Mouse (Mus musculus): ENCODE measurements at regions not wholly inside any gene's neighbourhood (a gene's known extent, or its start where the extent isn't known, plus 50 kb on each side); places are given as distances from the start of the nearest gene placed in this dataset.

GRCm38 (mm10) chr3:99447361-99447760, 207.2 kb downstream of the Tbx15 start:
- Histone ChIP-seq H3K36me3 (no peaks in the 10 kb centered on the region), H3K9me3 (no peaks in the 10 kb centered on the region), H3K4me3 (no peak overlapping the region), H3K27ac (no peak overlapping the region), H3K27me3 (ENCODE audit: insufficient read depth, poor library complexity, severe bottlenecking) (no peaks in the 10 kb centered on the region), H3K4me1 (replicated peaks) (no peaks in the 10 kb centered on the region)
- WGBS = 64% methylated on average over 2 of the region's 2 CpGs
- no peak for DNase-seq (ENCODE audit: low spot score)

- Histone ChIP-seq H3K4me1 (replicated peaks) (no peaks in the 10 kb centered on the region), H3K27ac (no peak overlapping the region), H3K36me3 (no peaks in the 10 kb centered on the region), H3K9me3 (no peaks in the 10 kb centered on the region), H3K27me3 (ENCODE audit: insufficient read depth, poor library complexity, severe bottlenecking) (no peaks in the 10 kb centered on the region), H3K4me3 (no peak overlapping the region)
- WGBS = 40% methylated on average over 2 of the region's 2 CpGs
- DNase-seq (ENCODE audit: low spot score) = no peak
Measured at GRCm38 (mm10) chr3:99447813-99448212, 207.6 kb downstream of the Tbx15 start.

- Histone ChIP-seq H3K27me3 (ENCODE audit: insufficient read depth, poor library complexity, severe bottlenecking) (no peaks in the 10 kb centered on the region), H3K4me1 (replicated peaks) (no peaks in the 10 kb centered on the region), H3K27ac (no peak overlapping the region), H3K4me3 (no peak overlapping the region), H3K36me3 (no peaks in the 10 kb centered on the region), H3K9me3 (no peaks in the 10 kb centered on the region)
- DNase-seq (ENCODE audit: low spot score) = no peak
- WGBS = 82% methylated on average over 12 of the region's 12 CpGs
Measured at GRCm38 (mm10) chr3:99459036-99459863, 219.1 kb downstream of the Tbx15 start.

GRCm38 (mm10) chr3:99499980-99500379, 259.8 kb downstream of the Tbx15 start:
- no peaks in the 10 kb centered on the region for H3K36me3 ChIP-seq
- H3K27me3 ChIP-seq (ENCODE audit: insufficient read depth, poor library complexity, severe bottlenecking) = no peaks in the 10 kb centered on the region
- H3K27ac ChIP-seq = no peak overlapping the region
- no peak overlapping the region for H3K4me3 ChIP-seq
- no peaks in the 10 kb centered on the region for H3K9me3 ChIP-seq
- no peaks in the 10 kb centered on the region for H3K4me1 ChIP-seq (replicated peaks)
- no peak for DNase-seq (ENCODE audit: low spot score)
- WGBS = 86% methylated on average over 14 of the region's 14 CpGs

GRCm38 (mm10) chr3:99504772-99505171, 264.6 kb downstream of the Tbx15 start:
- H3K27ac ChIP-seq = no peak overlapping the region
- no peaks in the 10 kb centered on the region for H3K27me3 ChIP-seq (ENCODE audit: insufficient read depth, poor library complexity, severe bottlenecking)
- H3K9me3 ChIP-seq = no peaks in the 10 kb centered on the region
- no peaks in the 10 kb centered on the region for H3K4me1 ChIP-seq (replicated peaks)
- no peaks in the 10 kb centered on the region for H3K36me3 ChIP-seq
- no peak overlapping the region for H3K4me3 ChIP-seq
- no peak for DNase-seq (ENCODE audit: low spot score)
- WGBS = 94% methylated on average over 2 of the region's 2 CpGs

- Histone ChIP-seq H3K4me1 (replicated peaks) (no peaks in the 10 kb centered on the region), H3K4me3 (no peak overlapping the region), H3K27ac (no peak overlapping the region), H3K27me3 (ENCODE audit: insufficient read depth, poor library complexity, severe bottlenecking) (no peaks in the 10 kb centered on the region), H3K36me3 (no peaks in the 10 kb centered on the region), H3K9me3 (no peaks in the 10 kb centered on the region)
- WGBS = 81% methylated on average over 1 of the region's 1 CpGs
- no peak for DNase-seq (ENCODE audit: low spot score)
Measured at GRCm38 (mm10) chr3:99512250-99512649, 272.1 kb downstream of the Tbx15 start.

GRCm38 (mm10) chr3:99512933-99513332, 272.8 kb downstream of the Tbx15 start:
- Histone ChIP-seq H3K36me3 (no peaks in the 10 kb centered on the region), H3K4me3 (no peak overlapping the region), H3K4me1 (replicated peaks) (no peaks in the 10 kb centered on the region), H3K9me3 (no peaks in the 10 kb centered on the region), H3K27ac (no peak overlapping the region), H3K27me3 (ENCODE audit: insufficient read depth, poor library complexity, severe bottlenecking) (no peaks in the 10 kb centered on the region)
- WGBS = 77% methylated on average over 2 of the region's 2 CpGs
- no peak for DNase-seq (ENCODE audit: low spot score)

- no peak for DNase-seq (ENCODE audit: low spot score)
- H3K9me3 ChIP-seq = no peaks in the 10 kb centered on the region
- WGBS = 92% methylated on average over 8 of the region's 8 CpGs
- H3K36me3 ChIP-seq = no peaks in the 10 kb centered on the region
- no peaks in the 10 kb centered on the region for H3K4me1 ChIP-seq (replicated peaks)
- H3K27me3 ChIP-seq (ENCODE audit: insufficient read depth, poor library complexity, severe bottlenecking) = no peaks in the 10 kb centered on the region
- H3K27ac ChIP-seq = no peak overlapping the region
- H3K4me3 ChIP-seq = no peak overlapping the region
Measured at GRCm38 (mm10) chr3:99515751-99516150, 275.6 kb downstream of the Tbx15 start.

GRCm38 (mm10) chr3:99560917-99561316, 320.7 kb downstream of the Tbx15 start:
- 69% methylated on average over 1 of the region's 1 CpGs for WGBS
- Histone ChIP-seq H3K36me3 (no peaks in the 10 kb centered on the region), H3K4me3 (no peak overlapping the region), H3K4me1 (replicated peaks) (no peaks in the 10 kb centered on the region), H3K27me3 (ENCODE audit: insufficient read depth, poor library complexity, severe bottlenecking) (no peaks in the 10 kb centered on the region), H3K9me3 (no peaks in the 10 kb centered on the region), H3K27ac (no peak overlapping the region)
- no peak for DNase-seq (ENCODE audit: low spot score)

GRCm38 (mm10) chr3:99573335-99573976, 311.8 kb upstream of the Spag17 start:
- 89% methylated on average over 6 of the region's 6 CpGs for WGBS
- Histone ChIP-seq H3K36me3 (no peaks in the 10 kb centered on the region), H3K9me3 (no peaks in the 10 kb centered on the region), H3K27ac (no peak overlapping the region), H3K4me1 (replicated peaks) (no peaks in the 10 kb centered on the region), H3K27me3 (ENCODE audit: insufficient read depth, poor library complexity, severe bottlenecking) (no peaks in the 10 kb centered on the region), H3K4me3 (no peak overlapping the region)
- DNase-seq (ENCODE audit: low spot score) = no peak

GRCm38 (mm10) chr3:99573977-99574373, 311.2 kb upstream of the Spag17 start:
- H3K27ac ChIP-seq = no peak overlapping the region
- no peaks in the 10 kb centered on the region for H3K36me3 ChIP-seq
- no peaks in the 10 kb centered on the region for H3K9me3 ChIP-seq
- no peaks in the 10 kb centered on the region for H3K27me3 ChIP-seq (ENCODE audit: insufficient read depth, poor library complexity, severe bottlenecking)
- no peaks in the 10 kb centered on the region for H3K4me1 ChIP-seq (replicated peaks)
- H3K4me3 ChIP-seq = no peak overlapping the region
- DNase-seq (ENCODE audit: low spot score) = no peak
- WGBS = 87% methylated on average over 3 of the region's 3 CpGs

- Histone ChIP-seq H3K9me3 (no peaks in the 10 kb centered on the region), H3K4me3 (no peak overlapping the region), H3K27me3 (ENCODE audit: insufficient read depth, poor library complexity, severe bottlenecking) (no peaks in the 10 kb centered on the region), H3K36me3 (no peaks in the 10 kb centered on the region), H3K4me1 (replicated peaks) (no peaks in the 10 kb centered on the region), H3K27ac (no peak overlapping the region)
- DNase-seq (ENCODE audit: low spot score) = peak; percentile 5
- WGBS = 43% methylated on average over 3 of the region's 3 CpGs
Measured at GRCm38 (mm10) chr3:99602679-99603078, 282.5 kb upstream of the Spag17 start.

- H3K27ac ChIP-seq = no peak overlapping the region
- no peaks in the 10 kb centered on the region for H3K27me3 ChIP-seq (ENCODE audit: insufficient read depth, poor library complexity, severe bottlenecking)
- 90% methylated on average over 4 of the region's 4 CpGs for WGBS
- no peak for DNase-seq (ENCODE audit: low spot score)
- H3K9me3 ChIP-seq = no peaks in the 10 kb centered on the region
- no peak overlapping the region for H3K4me3 ChIP-seq
- no peaks in the 10 kb centered on the region for H3K36me3 ChIP-seq
- no peaks in the 10 kb centered on the region for H3K4me1 ChIP-seq (replicated peaks)
Measured at GRCm38 (mm10) chr3:99632309-99632708, 252.9 kb upstream of the Spag17 start.
